Comparison of ENCODE assay signal across 17 mouse cellular contexts in the genomic region with DNA sequence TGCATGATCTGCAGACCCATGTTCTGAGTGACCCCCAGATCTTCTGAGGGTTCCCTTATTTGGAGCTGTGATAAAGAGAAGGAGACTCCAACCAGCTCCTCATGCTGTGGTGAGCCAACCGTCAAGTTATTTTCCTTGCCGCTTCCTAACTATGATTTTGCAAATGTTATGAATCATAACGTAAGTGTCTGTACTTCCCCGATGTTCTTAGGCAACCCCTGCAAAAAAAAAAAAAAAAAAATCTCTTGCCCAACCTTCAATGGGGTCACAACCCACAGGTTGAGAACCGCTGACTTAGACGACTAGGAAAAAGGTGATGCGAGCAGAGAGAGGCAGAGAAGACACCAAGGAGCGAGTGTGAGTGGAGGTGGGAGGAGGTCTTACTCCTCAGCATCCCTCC. TPM values are rescaled to one million over a fixed set of nuclear protein-coding genes. Genes with fewer than 3 reads are reported as not detected.
DNase-seq lines count a peak whose midpoint lies in the region; ATAC-seq and TF ChIP-seq lines count a peak whose summit lies in the region.
"Had no signal": no experiment of that assay in that cellular context is flagged by ENCODE, and none has a peak within 500 bp of the region (broad histone marks: within the 10 kb centered on the region; RNA-seq: fewer than 3 reads in every experiment).

No protein-coding gene starts in this region.

- no peaks in the 10 kb centered on the region for H3K27me3 ChIP-seq in heart, embryonic 12.5 days (replicated peaks)
- no peaks in the 10 kb centered on the region for H3K27me3 ChIP-seq in megakaryocyte, embryonic 14.5 days (replicated peaks)
- H3K27me3 ChIP-seq: limb, embryonic 15.5 days; lung, embryonic 15.5 days; neural tube, embryonic 13.5 days had no signal

- TF ChIP-seq CTCF in layer of hippocampus, adult 2 months (conservative IDR thresholded peaks at IDR 0.05) = no peak

- no peak for DNase-seq in heart, postnatal 25 days (ENCODE audit: low spot score)
- DNase-seq in layer of hippocampus, adult 2 months (ENCODE audit: low spot score in 2 of 2) = no peak
- DNase-seq in layer of hippocampus, adult 9-11 months = no peak
- DNase-seq in right cerebral cortex, postnatal 10 days (ENCODE audit: low spot score in 2 of 2) = no peak
- DNase-seq in thymus, adult 18-20 months = no peak
- DNase-seq: adrenal gland, postnatal 36 days; cerebellum, postnatal 10 days; layer of hippocampus, postnatal 36 days; thymus, postnatal 14 days had no signal

- peaks cover 56% of the 10 kb centered on the region for H3K4me1 ChIP-seq in heart, embryonic 12.5 days (replicated peaks)
- H3K4me1 ChIP-seq in megakaryocyte, embryonic 14.5 days = no peaks in the 10 kb centered on the region

- H3K4me3 ChIP-seq in heart, embryonic 12.5 days = no peak overlapping the region
- H3K4me3 ChIP-seq in layer of hippocampus, adult 2 months = no peak overlapping the region
- peak overlapping the region; percentile 70 for H3K4me3 ChIP-seq in megakaryocyte, embryonic 14.5 days (replicated peaks)
- H3K4me3 ChIP-seq: limb, embryonic 15.5 days; lung, embryonic 15.5 days; neural tube, embryonic 13.5 days had no signal

- no peak for ATAC-seq in heart, embryonic 12.5 days (ENCODE audit: insufficient number of reproducible peaks, low FRiP score)
- peak; percentile 69 for ATAC-seq in common myeloid progenitor, adult 5-6 weeks (replicated peaks; ENCODE audit: low read depth, poor library complexity, severe bottlenecking)
- ATAC-seq: inflammation-experienced regulatory T-cells, adult 6 months had no signal

- H3K4me2 ChIP-seq in heart, embryonic 12.5 days = no peak overlapping the region
- H3K4me2 ChIP-seq: limb, embryonic 15.5 days; lung, embryonic 15.5 days; neural tube, embryonic 13.5 days had no signal

- H3K9me3 ChIP-seq in heart, embryonic 12.5 days (replicated peaks) = no peaks in the 10 kb centered on the region
- peaks cover 17% of the 10 kb centered on the region for H3K9me3 ChIP-seq in megakaryocyte, embryonic 14.5 days
- H3K9me3 ChIP-seq: limb, embryonic 15.5 days; lung, embryonic 15.5 days; neural tube, embryonic 13.5 days had no signal

- 77% methylated on average over 8 of the region's 8 CpGs for WGBS in heart, embryonic 12.5 days

- peak overlapping the region; percentile 87; the same call in 1 of the 2 replicates for H3K27ac ChIP-seq in heart, embryonic 12.5 days (ENCODE audit: poor library complexity, severe bottlenecking)
- peak overlapping the region; percentile 70; the same call in 1 of the 2 replicates for H3K27ac ChIP-seq in layer of hippocampus, adult 2 months
- H3K27ac ChIP-seq: limb, embryonic 15.5 days; stomach, postnatal 0 days had no signal

- H3K9ac ChIP-seq in heart, embryonic 12.5 days = no peak overlapping the region
- H3K9ac ChIP-seq: limb, embryonic 15.5 days; lung, embryonic 15.5 days; neural tube, embryonic 13.5 days had no signal

- no peaks in the 10 kb centered on the region for H3K36me3 ChIP-seq in heart, embryonic 12.5 days
- no peaks in the 10 kb centered on the region for H3K36me3 ChIP-seq in megakaryocyte, embryonic 14.5 days (replicated peaks; ENCODE audit: low read length)
- H3K36me3 ChIP-seq: limb, embryonic 15.5 days; lung, embryonic 15.5 days had no signal

- intact Hi-C loops in heart, postnatal 25 days (cut with DNase I) = no loop called here

RNA-seq across cellular contexts. Expression of gene App, which starts 21.1 kb away (rescaled TPM):
- polyA plus RNA-seq in heart, embryonic 12.5 days (2016; fragmentation: Nextera tagmentation; extraction: Ambion mirVana) = 202 and 216 TPM in 2 replicates
- 100 to 1,000 TPM; 142 to 157 TPM for total RNA-seq in heart, postnatal 25 days (2021)
- total RNA-seq in layer of hippocampus, adult 2 months (2021) = 1,000 to 10,000 TPM; 1,175 to 1,228 TPM
- 15.4 and 16.1 TPM in 2 replicates for total RNA-seq in common myeloid progenitor, adult 5-6 weeks (2017)
- polyA plus RNA-seq in megakaryocyte, embryonic 14.5 days (2012; ENCODE audit: insufficient read depth, low replicate concordance) = 2.5 and 8.9 TPM in 2 replicates

Comparison
In these comparisons a context has a peak if more than half of its experiments do, and no peak if none do; other contexts are left out.
1. RNA of gene App, which starts 21.1 kb away (total RNA-seq): 1,175 to 1,228 TPM in layer of hippocampus, adult 2 months; 142 to 157 TPM in heart, postnatal 25 days and 15.4 to 16.1 TPM in common myeloid progenitor, adult 5-6 weeks; every median in the first group is over 4 times any median in the second.